Mouse (Mus musculus) midbrain, embryonic 12.5 days (tissue): ENCODE data around the gene Gm4792. TPM values are rescaled to one million over a fixed set of nuclear protein-coding genes. Genes with fewer than 3 reads are reported as not detected.
A peak's percentile ranks its signal among the peaks of the same experiment; 100 is the strongest.

Source experiments
- ATAC-seq: fragments of 200-750 bp; cut with Nextera tagmentation; 2 replicates; pipeline ENCODE4 v1.8.0; 2017; ENCODE audit warnings: low read depth, moderate TSS enrichment, moderate library complexity; ENCODE audit not compliant: low FRiP score
- H3K27ac ChIP-seq: fragments of 300-500 bp; sonication (generic); replicated peaks from 2 replicates; pipeline ENCODE4 v1.5.1; 2016; ENCODE audit warnings: mild to moderate bottlenecking
- H3K27me3 ChIP-seq: fragments of 300-500 bp; sonication (generic); 2 replicates; pipeline ENCODE4 v1.6.1; 2016; ENCODE audit warnings: mild to moderate bottlenecking
- H3K36me3 ChIP-seq: fragments of 300-500 bp; sonication (generic); 2 replicates; pipeline ENCODE4 v1.6.1; 2016
- H3K4me1 ChIP-seq: fragments of 300-500 bp; sonication (generic); 2 replicates; pipeline ENCODE4 v1.6.1; 2016
- H3K4me2 ChIP-seq: fragments of 300-500 bp; sonication (generic); replicated peaks from 2 replicates; pipeline ENCODE4 v1.6.1; 2016; ENCODE audit warnings: mild to moderate bottlenecking, moderate library complexity
- H3K4me3 ChIP-seq: fragments of 300-500 bp; sonication (generic); 2 replicates; pipeline ENCODE4 v1.5.1; 2016; ENCODE audit warnings: mild to moderate bottlenecking
- H3K9ac ChIP-seq: fragments of 300-500 bp; sonication (generic); replicated peaks from 2 replicates; pipeline ENCODE4 v1.6.1; 2016; ENCODE audit warnings: mild to moderate bottlenecking, moderate library complexity
- H3K9me3 ChIP-seq: fragments of 300-500 bp; sonication (generic); 2 replicates; pipeline ENCODE4 v1.6.1; 2016; ENCODE audit warnings: mild to moderate bottlenecking
- WGBS: fragments of 180-500 bp; shearing (Covaris S2); methylation state at CpG from one replicate; pipeline ENCODE4 v1.1.7; 2016; 5-methylcytosine and 5-hydroxymethylcytosine counted together
- polyA plus RNA-seq: library from polyadenylated mRNA; unstranded; fragments of >200 nt; fragmentation: Nextera tagmentation; extraction: Ambion mirVana; gene quantifications from 2 replicates; pipeline ENCODE4 v1.2.1, GENCODE M21; 2016

Gm4792 gene
- polyA plus RNA-seq, 1 experiment from 2014 or later = 0.48 TPM

GRCm38 (mm10) chr10:94332358-94333137, 34.0 kb upstream of the Gm4792 start:
- H3K36me3 ChIP-seq = no peaks in the 10 kb centered on the region
- H3K27ac ChIP-seq = no peak overlapping the region
- H3K9ac ChIP-seq = no peak overlapping the region
- peaks cover 8% of the 10 kb centered on the region for H3K4me1 ChIP-seq
- 85% methylated on average over 16 of the region's 16 CpGs for WGBS
- H3K4me3 ChIP-seq = no peak overlapping the region
- H3K9me3 ChIP-seq = no peaks in the 10 kb centered on the region
- H3K27me3 ChIP-seq = no peaks in the 10 kb centered on the region
- no peak overlapping the region for H3K4me2 ChIP-seq
- no peak for ATAC-seq

- no peak overlapping the region for H3K4me3 ChIP-seq
- peaks cover 8% of the 10 kb centered on the region for H3K4me1 ChIP-seq
- H3K9me3 ChIP-seq = no peaks in the 10 kb centered on the region
- H3K27ac ChIP-seq = no peak overlapping the region
- H3K4me2 ChIP-seq = no peak overlapping the region
- no peak for ATAC-seq
- 61% methylated on average over 5 of the region's 5 CpGs for WGBS
- H3K36me3 ChIP-seq = no peaks in the 10 kb centered on the region
- H3K27me3 ChIP-seq = no peaks in the 10 kb centered on the region
- H3K9ac ChIP-seq = no peak overlapping the region
These were observed 31.5 kb upstream of the Gm4792 start for GRCm38 (mm10) chr10:94329962-94330361.

- H3K9me3 ChIP-seq = no peaks in the 10 kb centered on the region
- H3K27me3 ChIP-seq = 0 out of 2 replicates have a peak, but pooled peaks cover 1% of the 10 kb centered on the region
- H3K36me3 ChIP-seq = no peaks in the 10 kb centered on the region
- 55% methylated on average over 4 of the region's 4 CpGs for WGBS
- no peak overlapping the region for H3K4me2 ChIP-seq
- no peak overlapping the region for H3K27ac ChIP-seq
- H3K4me3 ChIP-seq = no peak overlapping the region
- H3K4me1 ChIP-seq = no peaks in the 10 kb centered on the region
- no peak overlapping the region for H3K9ac ChIP-seq
- ATAC-seq = no peak
These were observed 20.1 kb upstream of the Gm4792 start for GRCm38 (mm10) chr10:94318574-94318973.

GRCm38 (mm10) chr10:94313146-94313545, 14.6 kb upstream of the Gm4792 start:
- Histone ChIP-seq H3K4me2 (no peak overlapping the region), H3K27me3 (peaks cover 24% of the 10 kb centered on the region), H3K9ac (no peak overlapping the region), H3K36me3 (no peaks in the 10 kb centered on the region), H3K4me3 (no peak overlapping the region), H3K4me1 (peaks cover 15% of the 10 kb centered on the region), H3K9me3 (no peaks in the 10 kb centered on the region), H3K27ac (no peak overlapping the region)
- 85% methylated on average over 4 of the region's 4 CpGs for WGBS
- ATAC-seq = no peak

- Histone ChIP-seq H3K4me3 (peak overlapping the region; percentile 50), H3K36me3 (no peaks in the 10 kb centered on the region), H3K4me2 (peak overlapping the region; percentile 94), H3K27me3 (peaks cover 24% of the 10 kb centered on the region), H3K4me1 (peaks cover 15% of the 10 kb centered on the region), H3K9ac (peak overlapping the region; percentile 55), H3K27ac (no peak overlapping the region), H3K9me3 (no peaks in the 10 kb centered on the region)
- ATAC-seq = peak; percentile 77
- 1% methylated on average over 45 of the region's 45 CpGs for WGBS
These were observed 13.7 kb upstream of the Gm4792 start for GRCm38 (mm10) chr10:94312007-94312715.

- peak within 1 kb of the TSS; percentile 50 for H3K4me3 ChIP-seq
- WGBS = 2% methylated on average over 19 of the region's 19 CpGs
- peak within 1 kb of the TSS; percentile 55 for H3K9ac ChIP-seq
- no peaks in the 10 kb centered on the region for H3K36me3 ChIP-seq
- H3K4me2 ChIP-seq = peak within 1 kb of the TSS; percentile 94
- H3K27ac ChIP-seq = no peak within 1 kb of the TSS
- peaks cover 15% of the 10 kb centered on the region for H3K4me1 ChIP-seq
- H3K27me3 ChIP-seq = peaks cover 24% of the 10 kb centered on the region
- H3K9me3 ChIP-seq = no peaks in the 10 kb centered on the region
- peak; percentile 35; the same call in 1 of the 2 replicates for ATAC-seq
These were observed 13.1 kb upstream of the Gm4792 start, which contains the start of gene Tmcc3 for GRCm38 (mm10) chr10:94311511-94312006. Gene Tmcc3 (plus strand): TSS chr10:94311949.

GRCm38 (mm10) chr10:94310499-94311267, 12.2 kb upstream of the Gm4792 start:
- no peak overlapping the region for H3K4me3 ChIP-seq
- no peak overlapping the region for H3K9ac ChIP-seq
- no peak for ATAC-seq
- no peaks in the 10 kb centered on the region for H3K36me3 ChIP-seq
- no peak overlapping the region for H3K4me2 ChIP-seq
- H3K9me3 ChIP-seq = no peaks in the 10 kb centered on the region
- H3K4me1 ChIP-seq = peaks cover 15% of the 10 kb centered on the region
- H3K27me3 ChIP-seq = peaks cover 24% of the 10 kb centered on the region
- 66% methylated on average over 7 of the region's 9 CpGs for WGBS
- no peak overlapping the region for H3K27ac ChIP-seq

- no peak overlapping the region for H3K9ac ChIP-seq
- no peak overlapping the region for H3K27ac ChIP-seq
- H3K36me3 ChIP-seq = no peaks in the 10 kb centered on the region
- H3K4me2 ChIP-seq = no peak overlapping the region
- ATAC-seq = no peak
- no peak overlapping the region for H3K4me3 ChIP-seq
- H3K27me3 ChIP-seq = no peaks in the 10 kb centered on the region
- no peaks in the 10 kb centered on the region for H3K9me3 ChIP-seq
- no peaks in the 10 kb centered on the region for H3K4me1 ChIP-seq
- WGBS = 65% methylated on average over 5 of the region's 5 CpGs
These were observed 7.0 kb upstream of the Gm4792 start for GRCm38 (mm10) chr10:94305526-94305925.

GRCm38 (mm10) chr10:94304064-94304657, 5.7 kb upstream of the Gm4792 start:
- no peak overlapping the region for H3K4me3 ChIP-seq
- H3K4me2 ChIP-seq = no peak overlapping the region
- no peaks in the 10 kb centered on the region for H3K27me3 ChIP-seq
- ATAC-seq = no peak
- no peaks in the 10 kb centered on the region for H3K36me3 ChIP-seq
- 73% methylated on average over 9 of the region's 9 CpGs for WGBS
- H3K9me3 ChIP-seq = no peaks in the 10 kb centered on the region
- no peak overlapping the region for H3K27ac ChIP-seq
- H3K4me1 ChIP-seq = no peaks in the 10 kb centered on the region
- no peak overlapping the region for H3K9ac ChIP-seq

GRCm38 (mm10) chr10:94299301-94299700, 798 bp upstream of the Gm4792 start:
- H3K9ac ChIP-seq = no peak overlapping the region
- H3K27ac ChIP-seq = no peak overlapping the region
- peaks cover 21% of the 10 kb centered on the region for H3K4me1 ChIP-seq
- no peaks in the 10 kb centered on the region for H3K27me3 ChIP-seq
- no peaks in the 10 kb centered on the region for H3K9me3 ChIP-seq
- WGBS = 94% methylated on average over 2 of the region's 2 CpGs
- ATAC-seq = no peak
- H3K36me3 ChIP-seq = no peaks in the 10 kb centered on the region
- no peak overlapping the region for H3K4me3 ChIP-seq
- no peak overlapping the region for H3K4me2 ChIP-seq

GRCm38 (mm10) chr10:94295923-94296605, 2.4 kb downstream of the Gm4792 start:
- Histone ChIP-seq H3K27me3 (no peaks in the 10 kb centered on the region), H3K4me3 (no peak overlapping the region), H3K4me1 (peaks cover 22% of the 10 kb centered on the region), H3K36me3 (no peaks in the 10 kb centered on the region), H3K9ac (no peak overlapping the region), H3K4me2 (no peak overlapping the region), H3K27ac (peak overlapping the region; percentile 80), H3K9me3 (no peaks in the 10 kb centered on the region)
- WGBS = 95% methylated on average over 5 of the region's 5 CpGs
- no peak for ATAC-seq
